Mouse (Mus musculus) layer of hippocampus, adult 8-10 months (tissue): Measurements from ENCODE around the gene Gpr84. TPM values are rescaled to one million over a fixed set of nuclear protein-coding genes. Genes with fewer than 3 reads are reported as not detected.
"Not testable (repeated sequence)": the region's sequence is repeated elsewhere in the genome, so short reads cannot be mapped to it uniquely, and the experiment has no call there.

ENCODE experiments used
- DNase-seq, 2 experiments: peaks; one replicate each; pipeline ENCODE4 v3.0.0; 2022; ENCODE audit warnings: low spot score in 2 of 2
- microRNA-seq, 2 experiments: library from miRNA; unstranded; fragments of <30 nt; microRNA quantifications; one replicate each; pipeline ENCODE4 v1.2.0; 2022
- total RNA-seq, 4 experiments: library from RNA; stranded (reverse); gene quantifications; 2 replicates each; pipeline ENCODE4 v1.2.4; 2022

The Gpr84 gene
- total RNA-seq, 4 experiments from 2014 or later, result 0.35 to 9.3 (median 4.4) TPM

DNA sequence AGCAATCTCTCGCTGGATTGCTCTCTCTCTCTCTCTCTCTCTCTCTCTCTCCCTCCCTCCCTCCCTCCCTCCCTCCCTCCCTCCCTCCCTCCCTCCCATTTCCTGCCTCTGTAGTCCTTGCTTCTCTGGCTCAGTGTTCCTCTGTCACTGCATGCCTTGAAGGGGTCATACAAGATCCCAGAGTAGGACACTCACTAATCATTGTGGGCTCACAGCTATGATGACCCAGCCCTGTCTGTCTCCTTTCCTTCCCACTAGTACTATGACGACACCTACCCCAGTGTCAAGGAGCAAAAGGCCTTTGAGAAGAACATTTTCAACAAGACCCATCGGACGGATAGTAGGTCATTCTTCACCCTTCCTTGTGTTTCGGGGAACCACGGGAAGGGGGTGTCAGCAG is 20.0 kb downstream of the Gpr84 start:
- DNase-seq, result no peak

GRCm38 (mm10) chr15:103289600-103289999 is 20.8 kb downstream of the Gpr84 start:
- DNase-seq, result no peak

GRCm38 (mm10) chr15:103285778-103286417 is 24.5 kb downstream of the Gpr84 start:
- no peak for DNase-seq

GRCm38 (mm10) chr15:103284647-103285046 is 25.8 kb downstream of the Gpr84 start:
- DNase-seq, result no peak

GRCm38 (mm10) chr15:103284066-103284465 is 26.3 kb downstream of the Gpr84 start:
- no peak for DNase-seq

DNA sequence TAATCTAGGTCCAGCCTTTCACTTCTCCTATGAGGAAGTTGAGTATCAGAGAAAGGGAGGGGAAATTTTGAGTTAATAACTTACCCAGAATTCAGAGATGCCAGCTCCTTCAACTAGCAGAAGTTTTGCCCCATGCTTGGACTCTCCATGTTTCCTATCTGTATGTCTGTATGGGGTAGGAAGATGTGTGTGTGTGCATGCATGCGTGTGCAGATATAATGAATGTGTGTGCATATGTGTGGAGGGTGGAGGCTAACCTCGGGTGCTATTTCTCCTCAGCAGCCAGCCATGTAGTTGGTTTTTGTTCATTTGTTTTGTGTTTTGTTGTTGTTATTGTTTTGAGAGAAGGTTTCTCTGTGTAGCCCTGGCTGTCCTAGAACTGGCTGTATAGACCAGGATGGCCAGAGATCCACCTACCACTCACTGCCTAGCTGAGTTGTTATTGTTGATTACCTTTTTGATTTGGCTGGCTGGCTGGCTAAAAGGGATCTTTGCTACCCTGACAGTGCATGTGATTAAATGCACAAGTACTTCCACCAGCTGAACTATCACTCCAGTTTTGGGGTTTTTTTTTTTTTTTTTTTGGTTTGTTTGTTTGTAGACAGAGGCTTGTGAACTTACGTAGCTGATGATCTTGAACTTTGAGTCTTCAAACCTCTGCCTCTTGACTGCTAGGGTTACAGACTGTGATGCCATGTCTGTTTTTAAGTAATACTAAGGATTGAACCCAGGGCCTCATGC is 28.8 kb downstream of the Gpr84 start:
- DNase-seq, result no peak

DNA sequence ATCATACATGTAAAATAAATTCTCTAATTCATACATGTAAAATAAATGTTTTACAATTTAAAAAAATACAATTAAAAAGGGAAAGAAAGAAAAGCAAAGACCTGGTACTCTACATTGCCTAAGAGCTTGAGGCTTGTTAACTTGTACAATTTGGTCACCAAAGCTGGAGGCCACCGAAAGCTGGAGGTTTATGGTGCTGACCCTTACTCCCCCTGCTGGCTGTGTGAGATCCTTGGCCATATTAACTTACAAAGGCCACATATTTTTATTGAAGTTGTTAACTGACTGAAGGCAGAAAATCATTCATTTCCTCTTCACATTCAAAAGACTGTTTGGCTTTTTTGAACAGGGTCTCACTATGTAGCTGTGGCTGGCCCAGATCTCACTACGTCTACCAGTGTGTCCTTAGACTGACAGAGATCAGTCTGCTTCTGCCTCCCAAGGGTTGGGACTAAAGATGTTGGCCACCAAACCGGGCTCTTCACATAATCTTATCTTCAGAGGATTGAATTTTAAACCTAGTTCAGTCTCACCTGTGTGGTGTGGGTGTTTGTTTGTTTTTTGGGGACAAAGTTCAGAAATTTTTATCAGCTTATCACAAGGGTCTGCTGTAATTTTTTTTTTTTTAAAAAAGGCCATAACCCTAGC is 29.5 kb downstream of the Gpr84 start:
- DNase-seq, result no peak

DNA sequence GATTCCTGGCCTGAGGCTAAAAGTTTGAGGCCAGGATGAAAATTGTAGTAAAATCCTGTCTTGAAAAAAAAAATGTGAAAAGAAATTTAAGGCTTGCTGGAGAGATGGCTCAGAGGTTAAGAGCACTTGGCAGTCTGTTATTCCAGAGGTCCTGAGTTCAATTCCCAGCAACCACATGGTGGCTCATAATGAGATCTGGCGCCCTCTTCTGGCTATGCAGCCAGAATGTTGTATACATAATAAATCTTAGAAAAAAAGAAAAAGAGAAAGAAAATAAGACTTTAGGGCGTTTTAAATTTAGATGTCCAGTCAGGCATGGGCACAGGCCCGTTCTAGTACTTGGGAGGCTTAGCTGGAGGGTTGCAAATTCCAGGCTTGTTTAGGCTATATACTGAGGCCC is 30.7 kb downstream of the Gpr84 start:
- DNase-seq, result no peak

- no peak for DNase-seq
Measured at GRCm38 (mm10) chr15:103277949-103278348, 32.5 kb downstream of the Gpr84 start.

DNA sequence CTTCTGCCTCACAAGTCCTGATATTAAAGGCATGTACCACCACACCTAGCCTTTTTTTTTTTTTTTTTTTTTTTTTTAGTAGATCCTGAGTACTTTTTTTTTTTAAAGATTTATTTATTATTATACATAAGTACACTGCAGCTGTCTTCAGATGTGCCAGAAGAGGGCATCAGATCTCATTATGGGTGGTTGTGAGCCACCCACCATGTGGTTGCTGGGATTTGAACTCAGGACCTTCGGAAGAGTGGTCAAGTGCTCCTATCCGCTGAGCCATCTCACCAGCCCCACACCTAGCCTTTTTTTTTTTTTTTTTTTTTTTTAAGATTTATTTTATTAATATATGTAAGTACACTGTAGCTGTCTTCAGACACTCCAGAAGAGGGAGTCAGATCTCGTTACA is 34.5 kb downstream of the Gpr84 start:
- not testable (repeated sequence) for DNase-seq

GRCm38 (mm10) chr15:103272419-103273279 is 37.8 kb downstream of the Gpr84 start, which contains the start of gene Copz1:
Gene Copz1, plus strand, starts transcription at chr15:103272714.
- DNase-seq, result peak; percentile 98 to 99

DNA sequence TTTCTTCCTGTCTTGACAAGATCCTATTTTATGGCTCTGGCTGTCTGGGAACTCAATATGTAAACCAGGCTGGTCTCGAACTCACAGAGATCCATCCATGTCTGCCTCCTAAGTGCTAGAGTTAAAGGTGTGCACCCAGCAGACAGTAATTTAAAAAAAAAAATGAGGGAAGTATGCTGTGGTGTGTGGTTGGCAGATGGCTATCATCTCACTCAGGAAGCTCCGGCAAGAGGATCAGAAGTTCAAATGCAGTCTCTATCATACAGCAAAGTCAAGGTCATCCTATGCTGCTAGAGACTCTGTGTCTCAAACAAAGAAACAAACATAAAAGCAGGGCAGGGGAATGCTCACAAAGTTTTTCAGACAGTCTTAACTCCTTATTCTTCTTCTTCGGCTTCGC is 41.5 kb downstream of the Gpr84 start:
- DNase-seq, result no peak

DNA sequence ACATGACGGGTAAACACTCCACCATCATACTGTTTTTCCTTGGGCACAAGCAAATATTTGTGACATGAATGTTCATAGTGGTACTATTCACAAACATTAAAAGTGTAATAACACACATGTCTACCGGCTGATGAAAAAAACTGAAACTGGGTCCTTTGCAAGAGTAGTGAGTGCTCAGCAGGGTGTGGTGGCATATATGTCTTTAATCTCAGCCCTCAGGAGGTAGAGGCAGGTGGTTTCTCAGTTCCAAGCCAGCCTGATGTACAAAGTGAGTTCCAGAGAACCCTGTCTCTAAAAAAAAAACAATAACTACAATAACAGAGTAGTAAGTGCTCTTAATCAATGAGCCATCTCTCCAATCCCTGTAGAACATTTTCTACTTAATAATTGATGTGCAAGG is 45.6 kb downstream of the Gpr84 start:
- DNase-seq, result no peak

DNA sequence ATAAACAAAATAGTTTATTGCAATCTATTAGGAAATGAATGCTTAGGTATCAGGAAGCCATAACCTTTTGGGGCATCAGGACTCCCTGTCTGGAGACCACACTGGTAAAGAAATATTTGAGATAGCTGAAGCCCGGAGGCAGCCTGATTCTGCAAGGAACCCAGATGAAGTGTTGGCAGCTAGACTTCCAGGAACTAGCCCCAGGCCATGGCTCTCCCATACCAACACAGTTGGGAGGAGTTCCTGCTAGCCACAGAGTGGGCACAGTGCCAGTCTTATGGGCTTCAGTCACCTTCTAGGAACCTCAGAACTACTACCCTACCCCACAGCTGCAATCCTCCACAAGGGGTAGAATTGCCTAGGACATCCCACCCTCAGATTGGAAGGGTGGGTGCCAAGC is 50.4 kb downstream of the Gpr84 start:
- DNase-seq, result no peak

DNA sequence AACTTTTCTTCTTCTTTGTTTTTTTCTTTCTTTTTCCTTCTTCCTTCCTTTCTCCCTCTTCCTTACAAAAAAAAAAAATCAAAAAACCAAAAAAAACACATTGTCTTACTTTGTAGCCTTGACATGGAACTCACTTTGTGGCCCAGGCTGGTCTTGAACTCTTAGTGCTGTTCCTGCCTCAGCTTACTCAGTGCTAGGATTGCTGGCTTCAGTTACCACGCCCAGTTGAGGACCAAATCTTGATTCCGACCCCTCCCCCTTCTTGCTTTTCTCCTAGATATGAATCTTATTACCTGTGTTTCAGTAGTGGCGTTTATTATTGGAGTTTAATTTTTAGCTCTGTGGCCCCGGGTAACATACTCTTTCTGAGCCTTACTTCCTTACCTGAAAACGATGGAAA is 51.2 kb downstream of the Gpr84 start:
- DNase-seq, result no peak

Small RNA genes within 50 kb of the gene (microRNA-seq; reads per million reads assigned to microRNA genes)
- gene Mir148b (43.4 to 80.1 reads per million in 2 experiments), gene Mir6963 (0 reads per million in 2 experiments)

Other genes starting within 250 kb of the Gpr84 start
- gene Smug1, start 143.5 kb downstream of the Gpr84 start, total RNA-seq, result 10 to 100 TPM; 13.2 to 21.6 (median 17.3) TPM
- 100 to 1,000 TPM; 170 to 209 (median 180) TPM for gene Cbx5, start 70.8 kb downstream of the Gpr84 start, total RNA-seq
- gene Hnrnpa1, start 70.2 kb downstream of the Gpr84 start, total RNA-seq, result 100 to 1,000 TPM; 257 to 295 (median 288) TPM
- gene Nfe2, start 52.2 kb downstream of the Gpr84 start, total RNA-seq, result not detected
- 100 to 1,000 TPM in 1 of 4 experiments, 10 to 100 TPM in 3; 90.6 to 100 (median 94.2) TPM for gene Copz1, start 37.9 kb downstream of the Gpr84 start, total RNA-seq
- gene Zfp385a, start 29.5 kb upstream of the Gpr84 start, total RNA-seq, result 10 to 100 TPM; 37.9 to 55.5 (median 47.0) TPM
- gene Itga5, start 56.2 kb upstream of the Gpr84 start, total RNA-seq, result 1 to 10 TPM; 1.8 to 4.8 (median 2.9) TPM
- gene Gtsf1, start 119.9 kb upstream of the Gpr84 start, total RNA-seq, result not detected
- gene Gtsf2, start 137.9 kb upstream of the Gpr84 start, total RNA-seq, result not detected
- 10 to 100 TPM in 2 of 4 experiments, 1 to 10 TPM in 2; 7.4 to 29.6 (median 17.0) TPM for gene Nckap1l, start 143.2 kb upstream of the Gpr84 start, total RNA-seq
- 100 to 1,000 TPM in 3 of 4 experiments, 10 to 100 TPM in 1; 99.3 to 111 (median 103) TPM for gene Pde1b, start 192.4 kb upstream of the Gpr84 start, total RNA-seq
- gene Ppp1r1a, start 227.4 kb upstream of the Gpr84 start, total RNA-seq, result 100 to 1,000 TPM; 103 to 150 (median 121) TPM